10 mouse cellular contexts compared by ENCODE assay signal in the genomic region with DNA sequence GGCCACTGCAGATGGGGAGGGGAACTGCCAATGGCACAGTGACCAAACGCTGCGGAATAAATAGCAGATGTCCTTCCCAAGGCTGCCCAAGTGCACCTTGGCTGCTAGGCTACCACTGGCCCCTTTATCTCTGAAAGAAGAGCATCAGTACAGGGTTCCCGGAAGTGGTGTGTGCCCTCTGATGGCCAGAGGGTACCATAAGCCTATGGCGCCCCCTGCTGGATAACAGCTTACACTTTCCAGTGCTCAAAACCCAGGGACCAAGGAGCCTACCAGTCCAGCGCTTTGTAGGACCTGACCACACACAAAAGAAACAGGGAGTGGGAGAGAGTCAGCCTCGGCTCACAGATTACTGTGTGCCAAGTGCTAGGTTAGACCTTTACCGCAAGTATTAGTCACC. TPM values are rescaled to one million over a fixed set of nuclear protein-coding genes. Genes with fewer than 3 reads are reported as not detected.
DNase-seq lines count a peak whose midpoint lies in the region; ATAC-seq and TF ChIP-seq lines count a peak whose summit lies in the region.
"Not testable (repeated sequence)": the region's sequence is repeated elsewhere in the genome, so short reads cannot be mapped to it uniquely, and the experiment has no call there.
"Had no signal": no experiment of that assay in that cellular context is flagged by ENCODE, and none has a peak within 500 bp of the region (broad histone marks: within the 10 kb centered on the region; RNA-seq: fewer than 3 reads in every experiment).

No protein-coding gene starts in this region.

- not testable (repeated sequence) for H3K27me3 ChIP-seq in ES-Bruce4 (ENCODE audit: control insufficient read depth, insufficient read depth, low read length, poor library complexity, severe bottlenecking); lung, postnatal 0 days (replicated peaks; ENCODE audit: insufficient read depth, low read length)

- not testable (repeated sequence) for H3K36me3 ChIP-seq in ES-Bruce4 (ENCODE audit: control insufficient read depth, insufficient read depth, low read length, poor library complexity, severe bottlenecking); lung, postnatal 0 days (ENCODE audit: insufficient read depth, low read length)

- peak; percentile 48 for DNase-seq in brain, adult 2 months (ENCODE audit: low read depth, low spot score)
- peak; percentile 65 for DNase-seq in heart, postnatal 4 days
- DNase-seq in kidney, postnatal 36 days, result peak; percentile 44 to 75
- peak; percentile 79 for DNase-seq in lung, postnatal 0 days (ENCODE audit: low spot score)
- DNase-seq in retina, embryonic 14.5 days (ENCODE audit: low spot score), result peak; percentile 79
- peak; percentile 81 for DNase-seq in thymus, postnatal 0 days (ENCODE audit: low spot score)

- H3K4me2 ChIP-seq in lung, postnatal 0 days (replicated peaks; ENCODE audit: low read depth, low read length), result not testable (repeated sequence)

- TF ChIP-seq EP300 in ES-Bruce4 (IDR thresholded peaks at IDR 0.05; ENCODE audit: insufficient read depth, low read depth, low read length); lung, postnatal 0 days (IDR thresholded peaks at IDR 0.05): not testable (repeated sequence)

- H3K27ac ChIP-seq in ES-Bruce4 (ENCODE audit: insufficient read depth, low read length); lung, postnatal 0 days (ENCODE audit: low read length): not testable (repeated sequence)

- ATAC-seq in erythroid progenitor cell, adult 5-6 weeks (replicated peaks; ENCODE audit: low FRiP score, poor library complexity, severe bottlenecking), result peak; percentile 75
- ATAC-seq in lung, postnatal 0 days, result not testable (repeated sequence)

- not testable (repeated sequence) for H3K9me3 ChIP-seq in ES-Bruce4 (replicated peaks; ENCODE audit: control insufficient read depth, insufficient read depth, low read length, poor library complexity, severe bottlenecking); lung, postnatal 0 days (ENCODE audit: low read length)

- H3K9ac ChIP-seq in ES-Bruce4 (ENCODE audit: low read depth, poor library complexity, severe bottlenecking); lung, postnatal 0 days (replicated peaks; ENCODE audit: low read depth): not testable (repeated sequence)

- H3K4me3 ChIP-seq in ES-Bruce4 (ENCODE audit: low read depth, low read length); lung, postnatal 0 days (ENCODE audit: low read depth, low read length): not testable (repeated sequence)

- H3K4me1 ChIP-seq in ES-Bruce4 (ENCODE audit: control insufficient read depth, insufficient read depth, low read length); lung, postnatal 0 days (ENCODE audit: insufficient read depth, low read depth, low read length): not testable (repeated sequence)

- 16% methylated on average over 7 of the region's 7 CpGs for WGBS in lung, postnatal 0 days

- TF ChIP-seq POLR2A in ES-Bruce4 (IDR thresholded peaks at IDR 0.05; ENCODE audit: insufficient read depth, low read length), result not testable (repeated sequence)

- peak; percentile 85 for TF ChIP-seq CTCF in ES-Bruce4 (IDR thresholded peaks at IDR 0.05; ENCODE audit: low read depth, low read length)
- TF ChIP-seq CTCF in lung, postnatal 0 days (IDR thresholded peaks at IDR 0.05), result peak; percentile 78

RNA-seq across cellular contexts. Expression of a gene that starts 8.5 kb away (rescaled TPM):
- polyA plus RNA-seq in ES-Bruce4 (2011; ENCODE audit: insufficient read depth, insufficient read length, low read depth, missing spikeins), result not detected in 2 replicates
- total RNA-seq in erythroid progenitor cell, adult 5-6 weeks (2015; ENCODE audit: low replicate concordance), result not detected in 2 replicates
- total RNA-seq in erythroid progenitor cell, adult 5-6 weeks (2017; ENCODE audit: low replicate concordance), result not detected in 2 replicates
- total RNA-seq in heart, postnatal 4 days (2021), result not detected
- polyA plus RNA-seq in lung, postnatal 0 days (2015; fragmentation: Nextera tagmentation; extraction: Ambion mirVana), result not detected in 2 replicates
- 0.65 and 1.1 TPM in 2 replicates for polyA plus RNA-seq in thymus, postnatal 0 days (2015; fragmentation: Nextera tagmentation; extraction: Ambion mirVana)
- total RNA-seq: gastrocnemius, postnatal 25 days; layer of hippocampus, postnatal 36 days had no signal

RNA-seq across cellular contexts. Expression of a gene that starts 9.1 kb away (rescaled TPM):
- polyA plus RNA-seq in ES-Bruce4 (2011; ENCODE audit: insufficient read depth, insufficient read length, low read depth, missing spikeins), result 0.22 and 0.56 TPM in 2 replicates
- not detected in 2 replicates for total RNA-seq in erythroid progenitor cell, adult 5-6 weeks (2015; ENCODE audit: low replicate concordance)
- not detected in 2 replicates for total RNA-seq in erythroid progenitor cell, adult 5-6 weeks (2017; ENCODE audit: low replicate concordance)
- not detected for total RNA-seq in heart, postnatal 4 days (2021)
- not detected in 2 replicates for polyA plus RNA-seq in lung, postnatal 0 days (2015; fragmentation: Nextera tagmentation; extraction: Ambion mirVana)
- 0.49 and 0.80 TPM in 2 replicates for polyA plus RNA-seq in thymus, postnatal 0 days (2015; fragmentation: Nextera tagmentation; extraction: Ambion mirVana)
- total RNA-seq: layer of hippocampus, postnatal 36 days had no signal

RNA-seq across cellular contexts. Expression of a gene that starts 27.3 kb away (rescaled TPM):
- polyA plus RNA-seq in ES-Bruce4 (2011; ENCODE audit: insufficient read depth, insufficient read length, low read depth, missing spikeins), result 123 and 129 TPM in 2 replicates
- total RNA-seq in erythroid progenitor cell, adult 5-6 weeks (2015; ENCODE audit: low replicate concordance), result 28.1 and 30.3 TPM in 2 replicates
- 23.6 and 30.7 TPM in 2 replicates for total RNA-seq in erythroid progenitor cell, adult 5-6 weeks (2017; ENCODE audit: low replicate concordance)
- total RNA-seq in heart, postnatal 4 days (2021), result 100 to 1,000 TPM; 138 to 140 TPM
- polyA plus RNA-seq in lung, postnatal 0 days (2015; fragmentation: Nextera tagmentation; extraction: Ambion mirVana), result 105 and 107 TPM in 2 replicates
- 211 and 224 TPM in 2 replicates for polyA plus RNA-seq in thymus, postnatal 0 days (2015; fragmentation: Nextera tagmentation; extraction: Ambion mirVana)

RNA-seq across cellular contexts. Expression of a gene that starts 28.9 kb away (rescaled TPM):
- not detected in 2 replicates for polyA plus RNA-seq in ES-Bruce4 (2011; ENCODE audit: insufficient read depth, insufficient read length, low read depth, missing spikeins)
- total RNA-seq in erythroid progenitor cell, adult 5-6 weeks (2015; ENCODE audit: low replicate concordance), result not detected in 2 replicates
- not detected in 2 replicates for total RNA-seq in erythroid progenitor cell, adult 5-6 weeks (2017; ENCODE audit: low replicate concordance)
- 1 to 10 TPM; 3.2 to 5.2 TPM for total RNA-seq in heart, postnatal 4 days (2021)
- polyA plus RNA-seq in lung, postnatal 0 days (2015; fragmentation: Nextera tagmentation; extraction: Ambion mirVana), result not detected in 2 replicates
- 0.26 and 0.42 TPM in 2 replicates for polyA plus RNA-seq in thymus, postnatal 0 days (2015; fragmentation: Nextera tagmentation; extraction: Ambion mirVana)

RNA-seq across cellular contexts. Expression of a gene that starts 29.6 kb away (rescaled TPM):
- polyA plus RNA-seq in ES-Bruce4 (2011; ENCODE audit: insufficient read depth, insufficient read length, low read depth, missing spikeins), result 50.0 and 53.5 TPM in 2 replicates
- total RNA-seq in erythroid progenitor cell, adult 5-6 weeks (2015; ENCODE audit: low replicate concordance), result 5.4 TPM in 1 of 2 replicates, not detected in the other
- total RNA-seq in erythroid progenitor cell, adult 5-6 weeks (2017; ENCODE audit: low replicate concordance), result 1.1 and 3.9 TPM in 2 replicates
- total RNA-seq in heart, postnatal 4 days (2021), result 10 to 100 TPM; 29.2 to 29.5 TPM
- 0.14 and 0.70 TPM in 2 replicates for polyA plus RNA-seq in lung, postnatal 0 days (2015; fragmentation: Nextera tagmentation; extraction: Ambion mirVana)
- 0.78 and 1.1 TPM in 2 replicates for polyA plus RNA-seq in thymus, postnatal 0 days (2015; fragmentation: Nextera tagmentation; extraction: Ambion mirVana)
